Mouse (Mus musculus) cortical plate, adult 2 months (tissue): ENCODE measurements around the gene Mrpl40.

Experiments used
- CTCF ChIP-seq: fragments of 200-500 bp; IDR thresholded peaks from 2 replicates; pipeline ENCODE4 v1.5.1; 2011; ENCODE audit warnings: mild to moderate bottlenecking, control low read depth, low read length; ENCODE audit not compliant: insufficient read depth; ENCODE audit errors: extremely low read depth
- POLR2A ChIP-seq: fragments of 200-500 bp; IDR thresholded peaks from 2 replicates; pipeline ENCODE4 v1.6.1; 2011; ENCODE audit warnings: mild to moderate bottlenecking, low read length, control low read depth; ENCODE audit not compliant: insufficient read depth; ENCODE audit errors: extremely low read depth

DNA sequence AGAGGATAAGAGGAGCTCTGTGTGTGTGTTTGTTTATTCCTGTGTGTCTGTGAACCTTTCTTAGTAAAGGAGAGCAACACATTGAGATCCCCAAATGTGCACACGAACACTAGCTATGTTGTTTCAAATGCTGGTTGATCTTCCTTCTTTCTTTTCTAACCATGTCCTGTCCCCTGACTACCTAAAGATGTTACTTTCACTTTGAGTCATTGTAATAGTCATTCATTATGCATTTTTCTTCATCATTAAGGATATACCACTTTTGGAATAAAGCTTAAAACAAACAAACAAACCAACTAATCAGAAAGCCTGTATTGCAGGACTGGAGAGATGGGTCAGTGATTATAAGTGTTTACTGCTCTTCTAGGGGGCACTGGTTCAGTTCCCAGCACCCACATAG, 29.0 kb upstream of the Mrpl40 start:
- TF ChIP-seq CTCF (no peak), POLR2A (no peak)
